Mouse (Mus musculus) inflammation-experienced regulatory T-cells, adult 6 months (primary cell): ENCODE results near the gene Comt. TPM values are rescaled to one million over a fixed set of nuclear protein-coding genes. Genes with fewer than 3 reads are reported as not detected.

Source experiments
- polyA plus RNA-seq, 3 experiments: library from polyadenylated mRNA; unstranded; fragments of 100-300 nt; shearing (Covaris generic); gene quantifications; one replicate each; pipeline ENCODE4 v1.2.1; 2017

Comt gene
- polyA plus RNA-seq, 3 experiments from 2014 or later: 51.4 to 56.7 (median 52.3) TPM

Other genes starting within 250 kb of the Comt start
- not detected for gene Ccdc188, start 209.0 kb downstream of the Comt start, polyA plus RNA-seq
- gene Zdhhc8, start 191.7 kb downstream of the Comt start, polyA plus RNA-seq: 1 to 10 TPM in 2 of 3 experiments, under 1 TPM in 1; 0.67 to 1.7 (median 1.5) TPM
- 10 to 100 TPM; 31.1 to 45.8 (median 38.5) TPM for gene Trmt2a, start 178.2 kb downstream of the Comt start, polyA plus RNA-seq
- gene Ranbp1, start 178.1 kb downstream of the Comt start, polyA plus RNA-seq: 100 to 1,000 TPM; 141 to 268 (median 158) TPM
- gene Gm49776, start 168.5 kb downstream of the Comt start, polyA plus RNA-seq: not detected
- gene Dgcr8, start 137.6 kb downstream of the Comt start, polyA plus RNA-seq: 10 to 100 TPM; 16.6 to 29.7 (median 19.9) TPM
- 10 to 100 TPM; 48.6 to 81.2 (median 70.2) TPM for gene Tango2, start 78.7 kb downstream of the Comt start, polyA plus RNA-seq
- gene Arvcf, start 78.7 kb downstream of the Comt start, polyA plus RNA-seq: 1 to 10 TPM in 1 of 3 experiments, under 1 TPM in 2; 0.52 to 1.0 (median 0.66) TPM
- gene Txnrd2, start 468 bp downstream of the Comt start, polyA plus RNA-seq: 10 to 100 TPM; 15.9 to 21.2 (median 20.4) TPM
- 10 to 100 TPM; 11.2 to 23.9 (median 17.4) TPM for gene Gnb1l, start 71.9 kb upstream of the Comt start, polyA plus RNA-seq
- 1 to 10 TPM in 1 of 3 experiments, under 1 TPM in 2; 0.47 to 1.8 (median 0.86) TPM for gene Rtl10, start 72.0 kb upstream of the Comt start, polyA plus RNA-seq
- gene Tbx1, start 163.8 kb upstream of the Comt start, polyA plus RNA-seq: not detected
- not detected for gene Gp1bb, start 195.6 kb upstream of the Comt start, polyA plus RNA-seq
- not detected for gene Gm49601, start 199.6 kb upstream of the Comt start, polyA plus RNA-seq
- gene Sept5, start 203.1 kb upstream of the Comt start, polyA plus RNA-seq: under 1 TPM; 0.72 to 0.78 (median 0.77) TPM